Mouse (Mus musculus) brain, embryonic 18.5 days (tissue): ENCODE results near the gene Serpinb9b.
"Not testable (repeated sequence)": the region's sequence is repeated elsewhere in the genome, so short reads cannot be mapped to it uniquely, and the experiment has no call there.

Source experiments
- DNase-seq: peaks from one replicate; pipeline ENCODE4 v3.0.0-alpha.2; 2012; ENCODE audit warnings: low read depth, low spot score

The Serpinb9b gene

GRCm38 (mm10) chr13:33027244-33027643 lies at the start of gene Serpinb9b:
TSS of gene Serpinb9b (plus strand) at chr13:33027416.
- DNase-seq: no peak

- DNase-seq: no peak
Measured at GRCm38 (mm10) chr13:32982556-32983042, 44.6 kb upstream of the Serpinb9b start.

GRCm38 (mm10) chr13:32986256-32986655 lies 41.0 kb upstream of the Serpinb9b start:
- DNase-seq: no peak

- DNase-seq: no peak
Measured at GRCm38 (mm10) chr13:32993152-32993893, 33.9 kb upstream of the Serpinb9b start.

- DNase-seq: no peak
Measured at GRCm38 (mm10) chr13:32993894-32994242, 33.3 kb upstream of the Serpinb9b start.

- no peak for DNase-seq
Measured at GRCm38 (mm10) chr13:32995051-32995450, 32.2 kb upstream of the Serpinb9b start.

GRCm38 (mm10) chr13:33001341-33001740 lies 25.9 kb upstream of the Serpinb9b start:
- no peak for DNase-seq

GRCm38 (mm10) chr13:33002950-33003349 lies 24.3 kb upstream of the Serpinb9b start, which contains the start of gene Serpinb9:
TSS of gene Serpinb9 (plus strand) at chr13:33003250.
- DNase-seq: no peak

GRCm38 (mm10) chr13:33003523-33004413 lies 23.4 kb upstream of the Serpinb9b start:
- no peak for DNase-seq

- no peak for DNase-seq
Measured at GRCm38 (mm10) chr13:33004414-33005105, 22.7 kb upstream of the Serpinb9b start.

- no peak for DNase-seq
Measured at GRCm38 (mm10) chr13:33005501-33006075, 21.6 kb upstream of the Serpinb9b start.

GRCm38 (mm10) chr13:33006555-33006954 lies 20.7 kb upstream of the Serpinb9b start:
- no peak for DNase-seq

- no peak for DNase-seq
Measured at GRCm38 (mm10) chr13:33012395-33012794, 14.8 kb upstream of the Serpinb9b start.

- DNase-seq: no peak
Measured at GRCm38 (mm10) chr13:33013271-33013670, 13.9 kb upstream of the Serpinb9b start.

- no peak for DNase-seq
Measured at GRCm38 (mm10) chr13:33022371-33022770, 4.8 kb upstream of the Serpinb9b start.

GRCm38 (mm10) chr13:33026427-33027057 lies 674 bp upstream of the Serpinb9b start:
- DNase-seq: no peak

GRCm38 (mm10) chr13:33028146-33028545 lies 930 bp downstream of the Serpinb9b start:
- DNase-seq: no peak

GRCm38 (mm10) chr13:33028550-33028949 lies 1.3 kb downstream of the Serpinb9b start:
- DNase-seq: no peak

GRCm38 (mm10) chr13:33029478-33029877 lies 2.3 kb downstream of the Serpinb9b start:
- not testable (repeated sequence) for DNase-seq

- DNase-seq: no peak
Measured at GRCm38 (mm10) chr13:33030281-33030680, 3.1 kb downstream of the Serpinb9b start.

GRCm38 (mm10) chr13:33035506-33035905 lies 8.3 kb downstream of the Serpinb9b start:
- DNase-seq: no peak
